Mouse (Mus musculus) embryonic facial prominence, embryonic 15.5 days (tissue): Measurements from ENCODE around the gene Sec61b. TPM values are rescaled to one million over a fixed set of nuclear protein-coding genes. Genes with fewer than 3 reads are reported as not detected.

Experiments used
- ATAC-seq: fragments of 200-750 bp; cut with Nextera tagmentation; 2 replicates; pipeline ENCODE4 v1.8.0; 2017; ENCODE audit warnings: low read depth, moderate TSS enrichment; ENCODE audit not compliant: insufficient number of reproducible peaks, low FRiP score, low TSS enrichment
- H3K27ac ChIP-seq: fragments of 300-500 bp; sonication (generic); replicated peaks from 2 replicates; pipeline ENCODE4 v1.5.1; 2015; ENCODE audit warnings: mild to moderate bottlenecking, inconsistent platforms
- H3K27me3 ChIP-seq: fragments of 300-500 bp; sonication (generic); 2 replicates; pipeline ENCODE4 v1.6.1; 2015; ENCODE audit warnings: inconsistent platforms
- H3K36me3 ChIP-seq: fragments of 300-500 bp; sonication (generic); 2 replicates; pipeline ENCODE4 v1.6.1; 2015; ENCODE audit warnings: mild to moderate bottlenecking, inconsistent platforms
- H3K4me1 ChIP-seq: fragments of 300-500 bp; sonication (generic); 2 replicates; pipeline ENCODE4 v1.6.1; 2015; ENCODE audit warnings: inconsistent platforms
- H3K4me2 ChIP-seq: fragments of 300-500 bp; sonication (generic); replicated peaks from 2 replicates; pipeline ENCODE4 v1.6.1; 2015; ENCODE audit warnings: mild to moderate bottlenecking, inconsistent platforms
- H3K4me3 ChIP-seq: fragments of 300-500 bp; sonication (generic); replicated peaks from 2 replicates; pipeline ENCODE4 v1.5.1; 2015; ENCODE audit warnings: mild to moderate bottlenecking, inconsistent platforms
- H3K9ac ChIP-seq: fragments of 300-500 bp; sonication (generic); 2 replicates; pipeline ENCODE4 v1.6.1; 2015; ENCODE audit warnings: inconsistent platforms
- H3K9me3 ChIP-seq: fragments of 300-500 bp; sonication (generic); replicated peaks from 2 replicates; pipeline ENCODE4 v1.6.1; 2016; ENCODE audit warnings: inconsistent platforms
- WGBS: fragments of 180-500 bp; shearing (Covaris S2); methylation state at CpG from one replicate; pipeline ENCODE4 v1.1.7; 2015; 5-methylcytosine and 5-hydroxymethylcytosine counted together
- polyA plus RNA-seq: library from polyadenylated mRNA; unstranded; fragments of >200 nt; fragmentation: Nextera tagmentation; extraction: Ambion mirVana; gene quantifications from 2 replicates; pipeline ENCODE4 v1.2.1, GENCODE M21; 2015

Gene Sec61b
- polyA plus RNA-seq, 1 experiment from 2014 or later: 413 TPM

DNA sequence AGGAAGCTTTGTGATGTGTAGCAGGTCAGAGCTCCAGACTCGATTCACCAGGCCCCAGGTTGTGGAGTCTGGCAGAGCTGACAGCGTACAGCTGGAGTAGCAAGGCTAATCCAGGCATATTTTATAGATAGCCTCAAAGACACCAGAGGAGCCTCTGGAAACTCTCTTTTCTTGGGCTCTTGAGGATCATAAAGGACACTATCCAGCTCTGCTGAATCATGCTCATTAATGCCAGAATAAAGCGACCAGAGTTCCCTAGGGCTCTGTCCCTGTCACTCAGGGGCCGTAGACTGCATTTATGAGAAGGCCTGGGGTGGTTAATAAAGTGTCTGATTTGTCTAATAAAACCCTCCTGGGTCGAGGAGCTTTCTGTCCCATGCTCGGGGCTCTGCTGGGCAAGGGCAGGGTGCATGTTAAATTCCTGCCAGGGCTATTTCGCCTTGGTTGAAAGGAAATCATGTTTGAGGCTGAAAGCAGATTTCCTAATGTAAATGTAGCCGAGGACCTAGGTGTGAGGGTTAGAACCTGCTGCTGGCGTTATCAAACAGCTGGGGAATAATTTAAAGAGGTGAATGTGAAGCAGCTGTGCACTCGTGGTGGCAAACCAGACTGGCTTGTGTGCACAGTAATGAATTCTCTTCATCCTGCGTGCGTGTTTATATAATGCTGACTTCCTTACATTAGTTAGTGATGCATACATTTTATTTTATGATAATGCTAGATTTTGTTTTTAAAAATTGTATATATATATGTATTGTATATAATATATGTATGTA is 18.0 kb downstream of the Sec61b start:
- H3K4me2 ChIP-seq: no peak overlapping the region
- H3K27me3 ChIP-seq: no peaks in the 10 kb centered on the region
- H3K4me3 ChIP-seq: no peak overlapping the region
- WGBS: 61% methylated on average over 12 of the region's 12 CpGs
- H3K9ac ChIP-seq: no peak overlapping the region
- ATAC-seq: no peak
- H3K9me3 ChIP-seq: no peaks in the 10 kb centered on the region
- no peaks in the 10 kb centered on the region for H3K4me1 ChIP-seq
- no peaks in the 10 kb centered on the region for H3K36me3 ChIP-seq
- H3K27ac ChIP-seq: no peak overlapping the region

DNA sequence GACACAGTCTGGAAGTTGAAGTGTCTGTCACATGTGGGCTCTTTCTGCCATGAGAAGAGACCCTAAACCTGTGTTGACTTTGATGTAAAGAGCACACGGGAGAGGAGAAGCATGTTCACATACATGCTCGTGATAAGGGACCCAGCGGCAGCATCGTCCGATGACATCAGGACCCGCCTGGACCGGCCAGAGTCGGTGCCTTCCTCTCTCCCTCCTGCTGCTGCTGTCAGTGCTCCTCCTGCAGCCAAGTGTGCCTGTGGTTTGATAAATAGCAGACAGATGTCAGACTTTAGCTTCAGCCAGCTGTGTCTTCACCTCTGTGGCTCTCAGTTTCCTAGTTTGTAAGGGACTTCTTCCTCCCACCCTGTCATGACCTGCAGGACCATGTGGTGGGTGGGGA is 19.0 kb downstream of the Sec61b start:
- H3K27ac ChIP-seq: no peak overlapping the region
- H3K36me3 ChIP-seq: no peaks in the 10 kb centered on the region
- H3K27me3 ChIP-seq: no peaks in the 10 kb centered on the region
- 59% methylated on average over 8 of the region's 8 CpGs for WGBS
- no peaks in the 10 kb centered on the region for H3K4me1 ChIP-seq
- H3K9ac ChIP-seq: no peak overlapping the region
- no peak for ATAC-seq
- no peaks in the 10 kb centered on the region for H3K9me3 ChIP-seq
- H3K4me2 ChIP-seq: no peak overlapping the region
- no peak overlapping the region for H3K4me3 ChIP-seq

DNA sequence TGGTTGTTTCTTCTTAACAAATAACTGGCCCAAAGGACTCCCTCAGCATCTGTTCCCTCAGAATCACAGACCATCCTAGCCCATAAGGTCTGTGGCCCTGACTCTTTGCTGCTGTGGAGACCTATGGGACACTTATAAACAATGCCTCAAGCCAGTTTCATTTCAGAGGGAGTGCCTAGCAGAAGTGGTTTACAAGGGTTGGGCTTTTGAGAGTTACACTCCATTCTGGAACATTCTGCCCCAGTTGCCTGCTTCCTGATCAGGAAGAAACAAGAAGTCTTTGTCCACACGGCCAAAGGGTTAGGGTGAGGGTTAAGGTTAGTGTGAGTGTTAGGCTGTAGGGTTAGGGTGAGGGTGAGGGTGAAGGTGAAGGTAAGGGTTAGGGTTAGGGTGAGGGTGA is 19.7 kb downstream of the Sec61b start:
- Histone ChIP-seq H3K9ac (no peak overlapping the region), H3K9me3 (no peaks in the 10 kb centered on the region), H3K4me1 (no peaks in the 10 kb centered on the region), H3K4me3 (no peak overlapping the region), H3K36me3 (no peaks in the 10 kb centered on the region), H3K27me3 (no peaks in the 10 kb centered on the region), H3K27ac (no peak overlapping the region), H3K4me2 (no peak overlapping the region)
- no peak for ATAC-seq
- 54% methylated on average over 1 of the region's 1 CpGs for WGBS

DNA sequence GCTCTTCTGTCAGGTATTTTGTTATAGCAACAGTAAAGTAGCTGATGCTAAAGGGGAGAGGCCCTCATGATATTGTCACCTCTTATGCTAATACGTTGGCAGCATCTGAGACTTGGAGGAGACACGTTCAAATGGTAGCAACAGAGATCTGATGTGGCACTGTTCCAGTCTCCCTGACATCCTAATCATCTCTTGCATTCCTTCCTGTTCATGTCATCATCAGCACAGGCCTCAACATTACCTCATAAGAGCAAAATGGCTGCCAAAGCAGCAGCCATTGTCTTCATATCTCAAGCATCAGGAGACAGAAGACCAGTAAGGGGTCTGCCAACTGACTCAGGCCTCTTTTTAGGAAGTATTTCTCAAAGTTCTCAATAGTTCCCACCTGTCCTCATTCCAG is 20.2 kb downstream of the Sec61b start:
- no peak overlapping the region for H3K4me3 ChIP-seq
- H3K4me2 ChIP-seq: no peak overlapping the region
- no peaks in the 10 kb centered on the region for H3K36me3 ChIP-seq
- H3K27me3 ChIP-seq: no peaks in the 10 kb centered on the region
- no peak overlapping the region for H3K9ac ChIP-seq
- 73% methylated on average over 2 of the region's 2 CpGs for WGBS
- no peak overlapping the region for H3K27ac ChIP-seq
- no peak for ATAC-seq
- H3K4me1 ChIP-seq: no peaks in the 10 kb centered on the region
- H3K9me3 ChIP-seq: no peaks in the 10 kb centered on the region

DNA sequence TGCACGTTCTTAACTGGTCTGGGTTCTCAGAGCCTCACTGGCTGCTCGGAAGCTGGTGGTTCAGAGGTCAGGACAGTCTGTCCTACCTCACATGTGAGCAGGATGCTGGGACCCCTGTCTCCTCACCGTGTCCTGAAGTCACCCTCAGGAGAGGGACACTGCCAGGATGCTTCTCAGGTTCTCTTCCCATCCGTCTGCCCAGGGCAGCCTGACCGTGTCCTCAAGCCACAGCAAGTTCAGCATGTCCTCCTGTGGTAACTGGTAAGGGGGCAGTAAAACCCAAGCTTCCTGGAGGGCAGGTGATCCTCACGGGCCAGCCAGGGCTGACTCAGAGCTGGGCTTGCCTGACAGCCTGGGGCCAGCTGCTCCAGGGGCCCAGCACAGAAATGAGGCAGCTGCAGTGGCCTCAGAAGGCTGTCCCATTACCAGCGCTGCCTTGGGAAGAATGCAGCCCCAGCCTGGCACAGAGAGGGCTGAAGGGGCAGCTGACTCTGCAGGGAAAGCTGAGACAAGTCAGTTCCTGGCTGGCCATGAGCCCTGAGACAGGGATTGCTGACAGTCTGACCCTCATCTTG is 23.4 kb downstream of the Sec61b start:
- Histone ChIP-seq H3K27ac (no peak overlapping the region), H3K4me1 (0 out of 2 replicates have a peak, but pooled peaks cover 3% of the 10 kb centered on the region), H3K36me3 (no peaks in the 10 kb centered on the region), H3K4me3 (no peak overlapping the region), H3K9me3 (no peaks in the 10 kb centered on the region), H3K27me3 (no peaks in the 10 kb centered on the region), H3K4me2 (no peak overlapping the region), H3K9ac (no peak overlapping the region)
- WGBS: 58% methylated on average over 7 of the region's 7 CpGs
- no peak for ATAC-seq

DNA sequence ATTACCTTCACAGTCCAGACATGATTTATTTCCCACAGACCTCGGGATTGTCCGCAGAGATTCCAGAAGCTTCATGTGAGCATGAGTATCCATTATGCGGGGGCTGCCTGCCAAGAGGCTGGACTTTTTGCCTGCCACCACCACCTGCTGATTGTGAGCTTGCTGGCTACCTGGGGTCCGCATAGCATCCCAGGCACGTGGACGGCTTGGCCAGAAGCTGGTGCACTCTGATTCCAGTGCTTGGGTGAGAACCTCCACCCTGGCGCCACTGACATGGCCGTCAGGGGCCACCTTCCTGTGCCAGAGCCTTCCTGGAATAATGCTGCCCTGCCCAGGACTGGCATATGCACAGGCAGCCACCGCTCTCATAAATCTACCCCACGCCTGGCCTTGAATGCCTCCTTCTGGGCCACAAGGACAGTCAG is 24.7 kb downstream of the Sec61b start:
- H3K4me1 ChIP-seq: 0 out of 2 replicates have a peak, but pooled peaks cover 4% of the 10 kb centered on the region
- H3K27me3 ChIP-seq: no peaks in the 10 kb centered on the region
- H3K4me2 ChIP-seq: no peak overlapping the region
- no peak overlapping the region for H3K9ac ChIP-seq
- H3K36me3 ChIP-seq: no peaks in the 10 kb centered on the region
- 86% methylated on average over 10 of the region's 10 CpGs for WGBS
- H3K27ac ChIP-seq: no peak overlapping the region
- H3K4me3 ChIP-seq: no peak overlapping the region
- no peaks in the 10 kb centered on the region for H3K9me3 ChIP-seq
- ATAC-seq: no peak

DNA sequence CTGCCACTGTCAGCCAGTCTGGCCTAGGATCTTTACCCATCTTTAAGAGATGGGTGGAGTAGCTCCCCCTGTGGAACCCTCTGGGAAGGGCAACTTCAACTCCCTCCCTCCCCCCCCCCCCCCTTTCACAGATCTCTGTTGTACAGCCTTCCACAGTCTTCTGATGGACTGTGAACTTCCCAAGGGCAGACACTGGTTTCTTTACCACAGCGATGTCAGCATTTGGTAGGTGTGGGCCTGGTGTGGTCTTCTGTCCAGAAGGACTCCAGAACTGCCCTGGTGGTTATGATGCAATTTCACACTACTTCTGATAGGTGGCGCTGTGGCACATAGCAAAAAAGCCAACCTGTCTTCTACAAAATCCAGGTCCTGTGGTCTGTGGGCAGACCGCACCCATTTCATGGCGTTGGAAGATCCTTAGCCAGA is 28.1 kb downstream of the Sec61b start:
- 22% methylated on average over 4 of the region's 4 CpGs for WGBS
- Histone ChIP-seq H3K27me3 (no peaks in the 10 kb centered on the region), H3K4me1 (0 out of 2 replicates have a peak, but pooled peaks cover 4% of the 10 kb centered on the region), H3K36me3 (no peaks in the 10 kb centered on the region), H3K4me3 (no peak overlapping the region), H3K4me2 (no peak overlapping the region), H3K9ac (no peak overlapping the region), H3K27ac (no peak overlapping the region), H3K9me3 (no peaks in the 10 kb centered on the region)
- no peak for ATAC-seq

DNA sequence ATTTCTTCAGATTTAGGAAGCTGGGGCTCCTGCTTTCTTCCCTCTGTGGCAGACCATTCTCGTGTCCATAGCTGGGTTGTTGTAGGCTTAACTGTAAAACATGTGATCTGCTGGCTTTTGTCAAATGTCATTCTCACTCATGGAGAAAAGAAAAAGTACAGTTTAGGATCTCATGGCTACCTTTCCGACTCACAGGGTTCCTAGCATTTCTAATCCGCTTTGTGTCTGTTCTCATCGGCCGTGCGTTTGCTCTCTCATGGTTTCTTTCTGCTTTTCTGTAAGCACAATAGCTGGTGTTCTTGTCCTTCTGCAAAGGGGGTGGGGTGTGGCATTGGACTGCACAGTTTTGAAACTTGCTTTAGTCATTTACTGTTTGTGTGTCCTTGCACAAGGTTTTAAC is 28.6 kb downstream of the Sec61b start:
- Histone ChIP-seq H3K36me3 (no peaks in the 10 kb centered on the region), H3K27ac (no peak overlapping the region), H3K4me1 (0 out of 2 replicates have a peak, but pooled peaks cover 4% of the 10 kb centered on the region), H3K9me3 (no peaks in the 10 kb centered on the region), H3K27me3 (no peaks in the 10 kb centered on the region), H3K4me2 (no peak overlapping the region), H3K9ac (no peak overlapping the region), H3K4me3 (no peak overlapping the region)
- 71% methylated on average over 6 of the region's 6 CpGs for WGBS
- no peak for ATAC-seq

DNA sequence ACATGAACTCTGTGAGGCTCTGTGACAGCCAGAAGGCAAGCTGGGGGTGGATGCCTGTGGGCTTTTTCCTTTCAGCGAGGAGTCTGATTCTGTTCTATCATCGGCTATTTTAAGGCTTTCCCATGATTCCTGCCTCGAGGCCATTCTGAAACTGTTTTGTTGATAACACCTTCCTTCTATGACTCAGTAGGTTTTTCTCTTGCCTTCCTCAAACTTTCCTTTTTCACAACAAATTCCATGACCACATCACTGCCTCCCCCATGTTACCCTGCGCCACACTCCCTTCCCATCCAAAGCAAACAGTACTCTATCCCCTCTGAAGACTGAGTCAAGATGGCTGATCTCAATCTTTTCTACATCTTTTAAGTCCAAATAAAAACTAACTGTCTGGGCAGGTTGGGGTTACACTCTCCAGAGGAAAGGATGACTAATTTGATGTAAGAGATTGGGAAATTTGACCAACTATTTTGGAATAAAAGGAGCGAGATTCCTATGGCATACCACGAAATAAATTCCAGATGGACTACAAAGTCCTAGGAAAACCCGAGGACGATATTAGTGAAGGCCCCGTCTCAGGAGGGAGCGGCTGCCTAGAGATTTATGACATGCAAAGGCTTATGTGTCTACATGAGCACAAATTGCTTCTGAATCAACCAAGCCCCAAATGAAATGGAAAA is 30.5 kb downstream of the Sec61b start:
- 36% methylated on average over 10 of the region's 10 CpGs for WGBS
- H3K4me3 ChIP-seq: no peak overlapping the region
- 0 out of 2 replicates have a peak, but pooled peaks cover 4% of the 10 kb centered on the region for H3K4me1 ChIP-seq
- no peak overlapping the region for H3K9ac ChIP-seq
- no peaks in the 10 kb centered on the region for H3K27me3 ChIP-seq
- no peak overlapping the region for H3K27ac ChIP-seq
- no peaks in the 10 kb centered on the region for H3K36me3 ChIP-seq
- H3K4me2 ChIP-seq: no peak overlapping the region
- ATAC-seq: no peak; the same call in 1 of the 2 replicates
- H3K9me3 ChIP-seq: no peaks in the 10 kb centered on the region

DNA sequence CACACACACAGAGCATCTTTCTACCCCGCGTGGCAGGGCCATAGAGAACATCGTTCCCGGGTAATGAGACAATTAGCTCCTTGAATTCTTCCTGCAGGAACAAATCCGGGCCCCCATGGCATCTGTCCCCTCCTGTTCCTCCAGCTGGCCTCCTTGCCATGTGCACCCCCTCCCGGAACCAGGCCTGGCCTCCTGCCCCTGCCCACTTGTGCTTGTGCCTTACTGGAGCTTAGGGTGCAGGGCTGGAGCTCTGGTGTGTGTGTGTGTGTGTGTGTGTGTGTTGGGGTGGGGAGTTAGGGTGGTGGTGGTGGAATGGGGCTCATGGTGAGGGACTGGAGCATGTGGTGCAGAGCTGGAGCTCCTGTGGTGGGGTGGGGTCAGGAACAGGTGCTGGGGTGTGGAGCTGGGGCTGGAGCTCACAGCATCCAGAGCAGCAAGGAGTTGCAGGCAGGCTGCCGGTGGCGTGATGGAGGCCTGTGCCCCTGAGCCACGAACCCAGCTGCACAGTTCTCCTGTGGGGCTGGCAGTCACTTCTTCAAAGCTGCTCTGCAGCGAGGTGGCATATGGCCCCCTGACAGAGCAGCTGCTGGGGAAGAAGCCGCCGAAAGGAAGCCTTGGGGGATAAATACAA is 44.2 kb downstream of the Sec61b start:
- H3K36me3 ChIP-seq: no peaks in the 10 kb centered on the region
- ATAC-seq: 0 out of 2 replicates have a peak, but pooled peaks have one; percentile 53
- no peaks in the 10 kb centered on the region for H3K4me1 ChIP-seq
- no peaks in the 10 kb centered on the region for H3K9me3 ChIP-seq
- no peak overlapping the region for H3K9ac ChIP-seq
- no peak overlapping the region for H3K4me2 ChIP-seq
- WGBS: 44% methylated on average over 12 of the region's 12 CpGs
- H3K27ac ChIP-seq: no peak overlapping the region
- H3K27me3 ChIP-seq: no peaks in the 10 kb centered on the region
- H3K4me3 ChIP-seq: no peak overlapping the region

DNA sequence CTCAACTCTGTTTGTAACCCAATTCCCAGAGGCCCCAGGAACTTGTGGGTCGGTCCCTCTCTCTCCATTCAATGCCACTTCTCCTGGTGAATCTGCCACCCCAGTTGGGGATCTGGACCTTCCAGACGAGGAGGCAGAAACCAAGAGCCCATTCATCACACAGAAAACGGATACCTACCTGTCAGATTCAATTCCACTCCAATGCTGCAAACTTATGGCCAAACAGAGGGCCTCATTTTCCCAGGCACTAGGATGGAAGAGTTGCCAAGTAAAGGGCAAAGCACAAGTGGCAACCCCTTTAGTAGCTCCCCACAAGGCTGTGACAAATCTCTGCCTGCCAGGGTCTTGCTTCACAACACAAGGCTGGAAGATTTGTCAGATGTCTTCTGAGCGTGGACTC is 45.6 kb downstream of the Sec61b start:
- H3K4me3 ChIP-seq: no peak overlapping the region
- H3K4me1 ChIP-seq: no peaks in the 10 kb centered on the region
- H3K4me2 ChIP-seq: no peak overlapping the region
- no peak overlapping the region for H3K27ac ChIP-seq
- no peaks in the 10 kb centered on the region for H3K9me3 ChIP-seq
- no peak overlapping the region for H3K9ac ChIP-seq
- H3K36me3 ChIP-seq: no peaks in the 10 kb centered on the region
- no peak for ATAC-seq
- WGBS: 58% methylated on average over 4 of the region's 4 CpGs
- H3K27me3 ChIP-seq: no peaks in the 10 kb centered on the region
